Mouse (Mus musculus) bone marrow, adult 2 months (tissue): ENCODE measurements around the gene Sesn3.
"Not testable (repeated sequence)": the region's sequence is repeated elsewhere in the genome, so short reads cannot be mapped to it uniquely, and the experiment has no call there.

Experiments
- CTCF ChIP-seq: fragments of 200-500 bp; IDR thresholded peaks from 2 replicates; pipeline ENCODE4 v1.5.1; 2011; ENCODE audit warnings: low read length, control low read depth; ENCODE audit not compliant: control insufficient read depth, insufficient read depth
- POLR2A ChIP-seq: fragments of 200-500 bp; IDR thresholded peaks from 2 replicates; pipeline ENCODE4 v1.6.1; 2011; ENCODE audit warnings: low read depth, mild to moderate bottlenecking, control low read depth, low read length, borderline replicate concordance; ENCODE audit not compliant: control insufficient read depth

- TF ChIP-seq POLR2A, CTCF: not testable (repeated sequence)
These were observed 47.8 kb upstream of the Sesn3 start for GRCm38 (mm10) chr9:14227086-14227485.
